Mouse (Mus musculus): ENCODE data around the gene Ppm1m.
A peak's percentile ranks its signal among the peaks of the same experiment; 100 is the strongest.
"Not testable (repeated sequence)": the region's sequence is repeated elsewhere in the genome, so short reads cannot be mapped to it uniquely, and the experiment has no call there.

The Ppm1m gene

DNA sequence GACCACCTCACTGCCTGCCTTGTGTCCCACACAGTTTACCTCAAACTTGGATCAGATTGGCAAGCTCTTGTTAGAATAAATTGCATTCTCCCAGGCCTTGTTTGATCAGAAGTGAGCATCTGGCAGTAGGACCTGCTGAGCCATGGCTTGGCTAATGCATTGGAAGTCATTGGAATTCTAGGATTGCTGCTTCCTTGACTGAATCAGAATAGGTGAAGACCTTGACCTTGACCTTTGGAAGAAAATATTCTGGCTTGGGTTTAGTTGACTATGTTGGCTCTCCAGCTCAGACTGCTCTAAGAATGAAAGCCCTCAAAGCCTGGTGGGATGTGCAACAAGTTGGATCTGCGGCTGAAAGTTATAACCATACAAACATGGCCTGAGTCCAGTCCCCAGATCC, 8.2 kb downstream of the Ppm1m start:
- DNase-seq: no peak

- no peak for DNase-seq
These were observed 15.6 kb downstream of the Ppm1m start for GRCm38 (mm10) chr9:106183996-106184395.

- DNase-seq: no peak
These were observed 17.4 kb downstream of the Ppm1m start for GRCm38 (mm10) chr9:106182146-106182545.

DNA sequence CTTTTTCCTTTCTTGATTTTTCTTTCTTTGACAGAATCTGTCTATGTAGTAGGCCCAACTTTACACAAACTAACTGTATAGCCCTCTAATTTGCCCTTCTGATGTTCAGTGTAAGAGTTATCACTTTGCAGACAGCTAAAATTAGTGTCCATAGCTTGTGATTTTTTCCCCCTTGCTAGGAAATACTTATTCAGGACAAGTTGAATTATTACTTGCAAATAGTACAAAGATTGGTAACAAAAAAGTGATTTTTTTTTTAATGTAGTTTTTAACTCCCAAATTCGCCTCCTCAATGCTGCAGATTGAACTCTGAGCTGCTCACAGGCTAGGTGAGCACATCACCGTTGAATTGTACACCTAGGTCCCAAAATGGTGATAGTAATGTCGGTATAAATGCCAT, 19.6 kb downstream of the Ppm1m start:
- no peak for DNase-seq

DNA sequence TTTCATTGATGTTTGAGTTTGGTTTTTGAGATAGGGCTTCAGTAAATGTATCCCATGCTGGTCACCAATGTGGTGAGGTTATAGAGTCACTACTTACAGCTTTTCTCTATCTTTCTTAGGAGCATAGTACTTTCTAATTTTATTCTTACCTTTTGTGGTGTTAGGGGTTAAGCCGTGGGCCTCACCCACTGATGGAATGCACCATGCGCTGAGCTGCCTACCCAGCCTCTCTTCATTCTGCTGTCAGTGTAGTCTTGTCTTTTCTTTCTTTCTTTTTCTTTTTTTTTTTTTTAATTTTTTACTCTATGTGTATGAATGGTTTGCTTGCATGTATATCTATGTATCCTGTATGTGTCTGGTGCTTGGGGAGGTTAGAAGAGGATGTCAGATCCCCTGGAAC, 20.1 kb downstream of the Ppm1m start:
- DNase-seq: no peak

- no peak for DNase-seq
These were observed 21.7 kb downstream of the Ppm1m start for GRCm38 (mm10) chr9:106177799-106178198.

DNA sequence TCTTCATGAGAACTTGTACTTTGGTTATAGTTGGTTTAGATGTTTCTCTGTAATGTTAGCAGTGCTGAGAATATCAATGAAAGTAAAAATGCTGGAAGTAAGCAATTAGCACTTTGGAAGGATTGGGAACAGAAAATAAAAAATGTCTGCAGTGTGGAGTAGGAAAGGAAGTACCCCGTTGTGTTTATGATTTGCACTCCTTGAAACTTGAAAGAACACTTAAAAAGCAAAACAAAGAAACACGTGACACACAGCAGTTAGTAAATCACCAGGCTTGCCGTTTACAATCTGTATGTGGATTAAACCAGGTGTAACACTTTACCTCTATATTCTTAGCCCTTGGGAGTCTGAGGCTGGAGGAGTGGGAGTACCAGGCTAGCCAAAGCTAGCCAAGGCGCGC, 22.8 kb downstream of the Ppm1m start:
- DNase-seq: no peak

- no peak for DNase-seq
These were observed 23.9 kb downstream of the Ppm1m start for GRCm38 (mm10) chr9:106175552-106176200.

DNA sequence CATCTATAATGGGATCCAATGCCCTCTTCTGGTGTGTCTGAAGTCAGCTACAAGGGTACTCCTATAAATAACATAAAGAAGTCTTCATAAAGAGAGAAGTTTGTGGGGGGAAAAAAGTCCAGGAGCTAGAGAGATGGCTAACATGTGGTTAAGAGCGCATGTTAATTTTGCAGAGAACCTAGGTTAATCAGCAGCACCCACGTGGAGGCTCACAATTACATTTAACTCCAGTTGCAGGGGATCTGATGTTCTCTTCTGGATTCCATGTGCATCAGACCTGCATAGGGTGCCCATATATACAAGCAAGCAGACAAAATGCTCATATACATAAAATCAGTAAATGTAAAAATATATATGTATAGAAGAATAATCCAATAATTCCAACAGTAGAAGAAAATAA, 26.2 kb downstream of the Ppm1m start:
- no peak for DNase-seq

DNA sequence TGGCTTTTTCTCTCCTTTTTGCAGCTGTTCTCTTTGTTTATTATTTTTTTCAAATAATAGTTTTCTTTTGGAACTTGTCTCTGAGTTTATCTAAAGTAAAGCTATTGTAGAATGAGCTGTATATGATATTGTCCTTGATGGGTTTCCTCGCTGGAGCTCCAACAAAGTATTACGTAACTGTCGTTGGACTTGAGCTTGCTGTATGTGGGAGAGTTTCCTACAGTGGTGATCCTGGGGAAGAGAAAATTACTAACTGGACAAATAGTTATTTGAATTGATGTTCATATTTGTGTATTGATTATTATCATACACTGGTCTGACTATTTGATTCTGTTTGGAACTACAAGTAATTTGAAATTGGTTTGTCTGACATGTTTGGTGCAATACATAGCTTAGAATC, 27.0 kb downstream of the Ppm1m start:
- DNase-seq: no peak

DNA sequence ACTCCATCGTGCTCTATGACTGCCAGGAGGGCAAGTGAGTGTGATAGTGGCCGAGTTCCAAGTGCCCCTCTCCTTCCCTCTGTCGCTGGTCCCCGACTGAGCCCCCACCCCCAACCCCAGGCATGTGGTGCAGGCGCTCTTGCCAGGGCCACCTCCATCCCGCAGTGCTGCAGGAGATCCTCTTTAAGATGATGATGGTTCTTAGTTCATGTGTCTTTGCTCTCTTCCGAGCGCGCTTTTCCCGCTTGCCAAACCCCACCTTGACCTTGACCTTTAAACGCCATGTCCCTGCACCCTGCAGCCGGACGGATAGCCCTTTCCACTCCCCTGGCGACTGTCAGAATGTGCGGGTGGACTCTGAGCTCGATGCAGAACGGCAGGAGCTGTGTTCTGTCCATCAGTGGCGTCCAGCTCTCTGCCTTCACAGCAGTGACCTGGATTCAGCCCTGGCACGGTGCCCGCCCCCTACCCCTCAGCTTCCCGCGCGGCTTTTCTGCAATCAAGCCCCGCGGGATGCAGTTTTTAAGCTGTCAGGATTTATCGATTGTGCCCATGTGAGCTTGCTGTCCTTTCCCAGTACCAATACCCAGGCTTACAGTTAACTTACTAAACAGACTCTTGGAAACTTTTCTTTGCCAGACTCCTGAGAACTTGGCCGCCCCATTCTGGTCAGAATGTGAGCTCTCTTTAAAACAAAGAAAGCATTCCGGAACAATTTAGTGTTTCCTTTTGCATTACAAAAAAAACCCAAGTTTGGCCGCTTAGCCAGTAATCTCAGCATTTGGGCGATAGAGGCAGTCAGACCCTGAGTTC, 28.0 kb downstream of the Ppm1m start:
- peak; percentile 77 for DNase-seq

- peak; percentile 90 for DNase-seq
These were observed 28.8 kb downstream of the Ppm1m start, which contains the start of gene Wdr82 for GRCm38 (mm10) chr9:106170556-106171345. Gene Wdr82 (plus strand): TSS chr9:106170928.

DNA sequence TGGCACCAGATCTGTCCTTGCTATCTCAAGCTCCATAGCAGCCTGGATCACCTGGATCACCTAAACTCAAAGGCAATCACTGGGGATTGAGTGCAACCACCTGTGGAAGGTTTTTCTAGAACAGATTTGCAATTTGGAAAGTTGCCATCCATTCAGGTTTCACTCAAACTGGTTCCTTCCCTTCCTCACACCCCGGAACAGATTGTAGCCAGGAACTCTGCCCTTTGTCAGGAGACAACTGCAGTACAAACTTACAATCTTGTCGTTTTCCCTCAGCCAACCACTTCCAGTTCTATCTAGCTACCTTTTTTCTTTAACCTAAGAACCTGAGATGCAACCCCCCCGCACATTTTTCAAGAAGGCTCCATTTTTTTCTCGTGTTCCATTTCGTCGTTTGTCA, 29.6 kb downstream of the Ppm1m start:
- no peak for DNase-seq

GRCm38 (mm10) chr9:106169006-106169405, 30.5 kb downstream of the Ppm1m start:
- DNase-seq: not testable (repeated sequence)

DNA sequence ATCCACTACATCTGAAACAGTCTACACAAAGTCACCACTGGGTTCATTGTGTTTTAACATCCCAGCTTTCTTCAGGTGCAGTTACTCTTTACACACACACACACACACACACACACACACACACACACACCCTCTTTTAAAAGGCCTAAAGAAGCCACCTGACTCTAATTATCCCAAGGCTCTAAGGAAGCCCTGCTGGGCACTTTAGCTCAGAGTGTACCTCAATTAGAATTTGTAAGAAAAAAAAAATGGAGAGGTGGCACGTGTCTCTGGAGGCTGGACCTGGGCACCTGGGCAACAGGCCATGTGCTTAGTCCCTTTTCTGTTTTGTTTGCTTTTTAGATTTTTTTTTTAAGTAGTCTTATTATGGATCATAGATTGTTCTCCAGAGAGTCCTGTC, 31.8 kb downstream of the Ppm1m start:
- no peak for DNase-seq

GRCm38 (mm10) chr9:106167241-106167640, 32.3 kb downstream of the Ppm1m start:
- DNase-seq: no peak

DNA sequence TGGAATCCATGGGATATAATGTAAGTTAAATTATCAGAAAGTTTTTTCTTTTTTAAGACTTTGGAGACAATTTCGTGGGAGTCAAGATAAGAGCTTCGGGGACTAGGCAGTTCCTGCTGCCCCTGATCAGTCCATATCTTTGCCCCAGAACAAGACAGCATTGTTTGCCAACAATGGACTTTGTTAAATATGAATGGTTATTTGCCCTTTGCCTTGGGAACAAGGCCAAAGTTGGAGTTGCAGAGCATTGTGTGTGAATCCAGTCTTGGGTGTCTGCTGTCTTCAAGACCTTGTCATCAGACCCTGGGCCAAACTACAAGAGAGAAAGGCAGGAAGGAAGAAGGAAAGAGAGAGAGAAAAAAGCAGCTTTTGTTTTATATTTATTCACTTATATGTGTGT, 32.8 kb downstream of the Ppm1m start:
- DNase-seq: no peak

DNA sequence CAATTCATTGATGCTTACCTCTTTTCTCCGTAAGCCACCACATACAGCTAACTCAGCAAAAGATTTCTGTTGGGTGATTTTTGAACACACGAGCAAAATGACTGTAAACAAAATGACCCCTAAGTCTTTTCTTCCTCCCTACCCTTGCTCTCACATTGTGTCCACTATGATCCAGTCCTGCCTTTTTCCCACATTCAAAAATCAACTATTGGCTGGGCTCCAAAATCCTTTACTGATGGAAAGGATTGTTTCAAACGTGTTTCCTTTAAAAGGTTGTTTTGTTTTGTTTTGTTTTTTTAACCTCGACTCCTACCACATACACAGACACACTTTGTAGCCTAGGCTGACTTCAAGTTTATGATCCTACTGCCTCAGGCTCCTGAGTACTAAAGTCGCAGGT, 39.1 kb downstream of the Ppm1m start:
- no peak for DNase-seq

GRCm38 (mm10) chr9:106159784-106160301, 39.7 kb downstream of the Ppm1m start:
- peak; percentile 99 for DNase-seq

GRCm38 (mm10) chr9:106159237-106159636, 40.3 kb downstream of the Ppm1m start:
- DNase-seq: no peak

DNA sequence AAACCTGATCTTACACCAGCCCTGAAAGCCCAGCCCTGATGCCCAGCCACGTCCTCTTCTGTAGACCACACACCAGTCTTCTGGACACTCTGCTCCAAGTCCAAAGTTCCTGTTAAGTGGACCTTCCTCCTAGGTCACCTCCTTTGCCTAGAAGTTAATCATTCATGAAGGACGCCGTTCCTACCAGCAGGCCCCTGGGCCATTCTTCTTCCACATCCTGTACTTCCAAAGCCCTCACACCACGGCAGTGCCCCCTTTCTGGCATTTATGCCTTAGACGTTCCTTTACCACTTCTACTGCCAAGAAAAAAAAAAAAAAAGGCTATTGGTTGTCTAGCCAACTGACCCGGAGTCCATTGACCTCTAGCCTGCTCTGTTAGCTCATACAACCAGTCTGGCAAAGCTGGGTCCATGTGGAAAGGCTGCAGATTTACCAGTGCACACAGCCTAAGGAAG, 41.5 kb downstream of the Ppm1m start, which contains the start of gene Glyctk:
Glyctk (minus strand) TSS at position 102 of the 455 bp plus-strand sequence.
- DNase-seq: no peak

- DNase-seq: no peak
These were observed 42.0 kb downstream of the Ppm1m start for GRCm38 (mm10) chr9:106157623-106157925.

- no peak for DNase-seq
These were observed 42.5 kb downstream of the Ppm1m start for GRCm38 (mm10) chr9:106156921-106157622.
